Mouse (Mus musculus) MEL (cell line): ENCODE results near the gene Eef1akmt3. TPM values are rescaled to one million over a fixed set of nuclear protein-coding genes. Genes with fewer than 3 reads are reported as not detected.

Experiments used
- DNase-seq: peaks from one replicate; pipeline ENCODE4 v3.0.0; 2011; ENCODE audit warnings: low read depth, low spot score
- H3K27ac ChIP-seq: 2 replicates; pipeline ENCODE4 v1.5.1; 2012; ENCODE audit warnings: low read depth, mild to moderate bottlenecking, control low read depth, low read length, moderate library complexity; ENCODE audit not compliant: control insufficient read depth
- H3K27me3 ChIP-seq, 2 experiments: fragments of 150-350 bp in 1 of 2; sonication (generic) in 1 of 2; 2 replicates each; pipeline ENCODE4 v1.6.1; 2012; ENCODE audit warnings: low read length in 2 of 2, mild to moderate bottlenecking in 2 of 2, improper control_type of control experiment in 1 of 2, moderate library complexity in 1 of 2; ENCODE audit not compliant: insufficient read depth in 2 of 2, control insufficient read depth in 1 of 2
- H3K36me3 ChIP-seq, 2 experiments: 2 replicates each; pipeline ENCODE4 v1.6.1; 2012 to 2014; ENCODE audit warnings: low read length in 2 of 2, improper control_type of control experiment in 1 of 2, inconsistent platforms in 1 of 2, mild to moderate bottlenecking in 1 of 2; ENCODE audit not compliant: insufficient read depth in 2 of 2, control insufficient read depth in 1 of 2
- H3K4me1 ChIP-seq, 2 experiments: fragments of 150-350 bp in 1 of 2; sonication (generic) in 1 of 2; 2 replicates each; pipeline ENCODE4 v1.6.1; 2012; ENCODE audit warnings: low read length in 2 of 2, improper control_type of control experiment in 1 of 2, mild to moderate bottlenecking in 1 of 2; ENCODE audit not compliant: insufficient read depth in 2 of 2, control insufficient read depth in 1 of 2
- H3K4me3 ChIP-seq, 2 experiments: fragments of 150-350 bp in 1 of 2; sonication (generic) in 1 of 2; 2 replicates each; pipeline ENCODE4 v1.5.1; 2012; ENCODE audit warnings: low read depth in 2 of 2, low read length in 2 of 2, mild to moderate bottlenecking in 2 of 2, moderate library complexity in 2 of 2, control low read depth in 1 of 2, improper control_type of control experiment in 1 of 2; ENCODE audit not compliant: control insufficient read depth in 1 of 2, insufficient read depth in 1 of 2
- H3K79me2 ChIP-seq: 2 replicates; pipeline ENCODE4 v1.6.1; 2012; ENCODE audit warnings: mild to moderate bottlenecking, low read length, moderate library complexity; ENCODE audit not compliant: control insufficient read depth, poor library complexity, insufficient read depth
- H3K9ac ChIP-seq: 2 replicates; pipeline ENCODE4 v1.6.1; 2012; ENCODE audit warnings: low read depth, mild to moderate bottlenecking, control low read depth, low read length, moderate library complexity; ENCODE audit not compliant: control insufficient read depth, poor library complexity, severe bottlenecking
- H3K9me3 ChIP-seq: fragments of 150-350 bp; sonication (generic); replicated peaks from 2 replicates; pipeline ENCODE4 v1.6.1; 2012; ENCODE audit warnings: mild to moderate bottlenecking, low read length, improper control_type of control experiment, moderate library complexity; ENCODE audit not compliant: insufficient read depth
- BHLHE40 ChIP-seq: IDR thresholded peaks from 2 replicates; pipeline ENCODE4 v1.6.1; 2012; ENCODE audit warnings: low read depth, mild to moderate bottlenecking, inconsistent platforms, low read length, improper control_type of control experiment, borderline replicate concordance
- CHD1 ChIP-seq: IDR thresholded peaks from 2 replicates; pipeline ENCODE4 v1.6.1; 2012; ENCODE audit warnings: low read depth, mild to moderate bottlenecking, inconsistent platforms, low read length, improper control_type of control experiment
- ELF1 ChIP-seq: IDR thresholded peaks from 2 replicates; pipeline ENCODE4 v1.6.1; 2014; ENCODE audit warnings: low read depth, mild to moderate bottlenecking, inconsistent platforms, low read length, improper control_type of control experiment, moderate library complexity
- EP300 ChIP-seq, 2 experiments: IDR thresholded peaks; 2 replicates each; pipeline ENCODE4 v1.6.1; 2011; ENCODE audit warnings: improper control_type of control experiment in 2 of 2, low read length in 2 of 2, low read depth in 1 of 2, mild to moderate bottlenecking in 1 of 2
- GATA1 ChIP-seq: IDR thresholded peaks from 2 replicates; pipeline ENCODE4 v1.6.1; 2011; ENCODE audit warnings: low read depth, low read length, improper control_type of control experiment
- HCFC1 ChIP-seq: IDR thresholded peaks from 2 replicates; pipeline ENCODE4 v1.6.1; 2012; ENCODE audit warnings: low read depth, mild to moderate bottlenecking, inconsistent platforms, low read length, improper control_type of control experiment, moderate library complexity
- KAT2A ChIP-seq: conservative IDR thresholded peaks from 2 replicates; pipeline ENCODE4 v1.6.1; 2012; ENCODE audit warnings: low read depth, low read length, improper control_type of control experiment, inconsistent platforms
- MAX ChIP-seq: IDR thresholded peaks from 2 replicates; pipeline ENCODE4 v1.6.1; 2011; ENCODE audit warnings: low read length, improper control_type of control experiment
- MAZ ChIP-seq: IDR thresholded peaks from 2 replicates; pipeline ENCODE4 v1.6.1; 2012; ENCODE audit warnings: low read depth, mild to moderate bottlenecking, inconsistent platforms, low read length, improper control_type of control experiment
- MEF2A ChIP-seq: IDR thresholded peaks from 2 replicates; pipeline ENCODE4 v1.6.1; 2014; ENCODE audit warnings: low read depth, mild to moderate bottlenecking, inconsistent platforms, low read length, improper control_type of control experiment; ENCODE audit not compliant: poor library complexity, insufficient replicate concordance, severe bottlenecking; ENCODE audit errors: extremely low read depth
- NELFE ChIP-seq: IDR thresholded peaks from 2 replicates; pipeline ENCODE4 v1.6.1; 2011; ENCODE audit warnings: low read depth, low read length, improper control_type of control experiment
- POLR2A ChIP-seq, 2 experiments: IDR thresholded peaks; 2 replicates each; pipeline ENCODE4 v1.6.1; 2011 to 2012; ENCODE audit warnings: low read length in 2 of 2, mild to moderate bottlenecking in 2 of 2, control low read depth in 1 of 2, improper control_type of control experiment in 1 of 2, low read depth in 1 of 2, moderate library complexity in 1 of 2; ENCODE audit not compliant: control insufficient read depth in 1 of 2, insufficient read depth in 1 of 2, poor library complexity in 1 of 2
- SIN3A ChIP-seq: IDR thresholded peaks from 2 replicates; pipeline ENCODE4 v1.6.1; 2012; ENCODE audit warnings: low read length, improper control_type of control experiment, inconsistent platforms
- TBP ChIP-seq: IDR thresholded peaks from 2 replicates; pipeline ENCODE4 v1.8.0; 2011; ENCODE audit warnings: low read depth, low read length, improper control_type of control experiment
- TCF12 ChIP-seq: IDR thresholded peaks from 2 replicates; pipeline ENCODE4 v1.6.1; 2014; ENCODE audit warnings: low read depth, mild to moderate bottlenecking, inconsistent platforms, low read length, improper control_type of control experiment, moderate library complexity
- UBTF ChIP-seq: IDR thresholded peaks from 2 replicates; pipeline ENCODE4 v1.6.1; 2012; ENCODE audit warnings: low read depth, mild to moderate bottlenecking, inconsistent platforms, low read length, improper control_type of control experiment, moderate library complexity, borderline replicate concordance; ENCODE audit not compliant: insufficient read depth
- ZC3H11A ChIP-seq: IDR thresholded peaks from 2 replicates; pipeline ENCODE4 v1.6.1; 2012; ENCODE audit warnings: low read depth, mild to moderate bottlenecking, inconsistent platforms, low read length, improper control_type of control experiment
- ZKSCAN1 ChIP-seq: IDR thresholded peaks from 2 replicates; pipeline ENCODE4 v1.6.1; 2012; ENCODE audit warnings: low read depth, mild to moderate bottlenecking, inconsistent platforms, low read length, improper control_type of control experiment, moderate library complexity
- polyA plus RNA-seq, 2 experiments: library from polyadenylated mRNA; stranded (reverse) in 1 of 2; unstranded in 1 of 2; fragments of >175 nt in 1 of 2; fragments of >200 nt in 1 of 2; gene quantifications; 2 replicates each; pipeline versions ENCODE4 v1.2.1 to v1.2.4; 2012; ENCODE audit warnings: low replicate concordance in 2 of 2, low read depth in 1 of 2; ENCODE audit not compliant: insufficient read length in 2 of 2, insufficient read depth in 1 of 2, missing spikeins in 1 of 2
- total RNA-seq: library from RNA; depleted of rRNA; stranded (reverse); fragments of 300-350 nt; gene quantifications from 2 replicates; pipeline ENCODE4 v1.2.3, GENCODE M21; 2012

Eef1akmt3 gene
- total and polyA plus RNA-seq, 3 experiments: 0.27 to 2.3 TPM; not detected in 1

- Histone ChIP-seq H3K79me2 (peaks cover 21% of the 10 kb centered on the region), H3K27me3 (no peaks in the 10 kb centered on the region), H3K9me3 (no peaks in the 10 kb centered on the region), H3K9ac (no peak overlapping the region), H3K4me3 (no peak overlapping the region), H3K27ac (no peak overlapping the region), H3K36me3 (peaks cover 12 to 20% of the 10 kb centered on the region in 2 experiments), H3K4me1 (peaks cover 3 to 21% of the 10 kb centered on the region in 2 experiments; a peak in 3 of 4 replicates)
- no peak for TF ChIP-seq MEF2A
- no peak for TF ChIP-seq UBTF
- TF ChIP-seq CHD1: no peak
- TF ChIP-seq POLR2A (IDR thresholded peaks at IDR 0.05; ENCODE audit: control insufficient read depth in 1 of 2, insufficient read depth in 1 of 2, low read depth in 1 of 2, low read length in 2 of 2, poor library complexity in 1 of 2): no peak
- no peak for TF ChIP-seq TBP
- no peak for TF ChIP-seq BHLHE40
- no peak for TF ChIP-seq HCFC1
- DNase-seq: no peak
Observed at GRCm38 (mm10) chr10:127061513-127061912, 20.2 kb upstream of the Eef1akmt3 start.

- Histone ChIP-seq H3K27ac (no peak overlapping the region), H3K27me3 (no peaks in the 10 kb centered on the region), H3K9me3 (no peaks in the 10 kb centered on the region), H3K4me3 (no peak overlapping the region), H3K79me2 (peaks cover 21% of the 10 kb centered on the region), H3K4me1 (peaks cover 3 to 21% of the 10 kb centered on the region in 2 experiments; a peak in 3 of 4 replicates), H3K9ac (no peak overlapping the region), H3K36me3 (peaks cover 12 to 20% of the 10 kb centered on the region in 2 experiments)
- TF ChIP-seq SIN3A (no peak), UBTF (no peak), MAZ (no peak), MAX (no peak), ZC3H11A (no peak), KAT2A (no peak), EP300 (IDR thresholded peaks at IDR 0.05; ENCODE audit: low read depth in 1 of 2, low read length in 2 of 2) (no peak), ZKSCAN1 (no peak), CHD1 (no peak), ELF1 (no peak), TCF12 (no peak), NELFE (no peak), GATA1 (no peak)
- DNase-seq: no peak
Observed at GRCm38 (mm10) chr10:127061085-127061484, 19.8 kb upstream of the Eef1akmt3 start.
